Mouse (Mus musculus) liver, embryonic 14.5 days (tissue): ENCODE data around the gene Ptbp3.

Experiments used
- CTCF ChIP-seq: IDR thresholded peaks from 2 replicates; pipeline ENCODE4 v1.5.1; 2016; ENCODE audit warnings: antibody characterized with exemption, low read depth, control low read depth
- EP300 ChIP-seq: IDR thresholded peaks from 2 replicates; pipeline ENCODE4 v1.6.1; 2016; ENCODE audit warnings: antibody characterized with exemption, low read depth

GRCm38 (mm10) chr4:59454046-59454445, 95.1 kb downstream of the Ptbp3 start:
- TF ChIP-seq CTCF (no peak), EP300 (no peak)
